Mouse (Mus musculus): ENCODE results near the gene Lamb3. TPM values are rescaled to one million over a fixed set of nuclear protein-coding genes. Genes with fewer than 3 reads are reported as not detected.
"Not testable (repeated sequence)": the region's sequence is repeated elsewhere in the genome, so short reads cannot be mapped to it uniquely, and the experiment has no call there.

Gene Lamb3
- polyA plus RNA-seq, 1 experiment from 2014 or later: 0.66 TPM

DNA sequence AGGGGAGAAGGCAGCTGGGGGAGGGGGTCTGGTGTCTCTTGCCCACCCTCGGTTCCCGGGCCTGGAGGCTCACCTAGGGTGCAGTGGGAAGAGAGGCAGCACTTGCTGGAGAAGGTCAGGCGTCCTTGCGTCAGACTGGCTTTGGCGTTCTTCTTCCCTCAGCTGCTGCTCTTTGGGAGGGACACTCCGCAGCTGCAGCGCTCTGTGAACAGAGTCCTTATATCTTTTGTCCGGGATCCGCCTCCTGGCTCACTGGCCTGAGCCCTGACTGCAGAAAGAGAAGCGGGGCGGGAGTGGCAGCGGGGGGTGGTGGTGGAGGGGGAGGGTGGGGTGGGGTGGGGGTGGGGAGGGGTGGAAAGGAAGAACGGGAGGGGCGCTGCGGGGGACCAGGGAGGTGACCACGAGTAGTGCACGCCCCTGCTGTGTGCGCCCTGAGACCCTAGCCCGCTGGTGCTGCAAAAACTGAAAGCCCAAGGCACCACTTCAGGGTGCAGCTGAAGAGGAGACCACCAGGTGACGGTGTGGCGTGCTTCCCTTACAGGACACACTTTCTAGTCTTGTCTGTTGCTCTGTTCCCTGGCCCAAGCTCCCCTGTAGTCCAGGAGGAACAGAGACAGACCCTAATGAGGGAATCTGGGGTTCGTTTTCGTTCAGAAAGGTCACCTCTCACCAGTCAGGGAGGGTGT lies 65.6 kb downstream of the Lamb3 start, which contains the start of gene G0s2:
TSS of gene G0s2 (minus strand) at position 302 of the 686 bp plus-strand sequence.
- Histone ChIP-seq H3K4me1 (peaks cover 39% of the 10 kb centered on the region), H3K36me3 (replicated peaks) (no peaks in the 10 kb centered on the region), H3K27me3 (replicated peaks; ENCODE audit: low read depth, poor library complexity, severe bottlenecking) (peaks cover 7% of the 10 kb centered on the region; the same call in 1 of the 2 replicates), H3K9me3 (no peaks in the 10 kb centered on the region), H3K27ac (replicated peaks) (peak within 1 kb of the TSS; percentile 86), H3K4me3 (peak within 1 kb of the TSS; percentile 59)
- under 1% methylated on average over 23 of the region's 23 CpGs for WGBS
- DNase-seq (ENCODE audit: low spot score): peak; percentile 74

DNA sequence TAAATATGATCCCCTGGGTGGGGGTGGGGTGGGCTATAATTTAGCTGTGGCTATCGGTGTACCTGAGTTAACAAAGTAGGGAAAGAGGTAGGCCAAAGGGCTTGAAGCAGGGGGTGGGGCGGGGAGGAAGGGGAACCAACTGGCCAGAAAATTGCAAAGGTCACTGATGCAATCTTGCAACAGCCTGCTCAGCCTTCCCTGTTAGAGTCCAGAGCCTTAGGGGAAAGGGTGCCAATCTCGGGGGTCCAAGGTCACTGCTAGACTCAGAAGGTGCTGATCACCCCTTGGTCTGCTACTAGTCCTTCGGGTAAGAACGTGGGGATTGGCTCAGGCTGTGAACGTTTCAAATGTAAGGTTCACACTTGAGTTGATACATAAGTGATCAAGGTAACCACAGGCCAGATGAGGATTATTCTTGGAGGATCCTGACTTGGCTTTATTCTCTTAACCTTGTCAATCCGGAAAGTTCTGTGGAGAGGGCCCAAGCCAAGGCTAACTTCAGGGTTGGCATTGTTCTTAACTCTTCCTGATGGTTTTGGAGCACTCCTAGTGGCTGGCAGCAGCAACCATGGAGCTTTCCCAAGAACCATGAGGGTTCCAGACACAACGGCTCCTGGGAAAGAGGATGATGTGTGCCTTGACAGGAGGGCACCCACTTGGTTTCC lies 67.0 kb downstream of the Lamb3 start:
- Histone ChIP-seq H3K4me1 (peaks cover 48% of the 10 kb centered on the region), H3K27me3 (replicated peaks; ENCODE audit: low read depth, poor library complexity, severe bottlenecking) (peaks cover 7% of the 10 kb centered on the region; the same call in 1 of the 2 replicates), H3K27ac (replicated peaks) (no peak overlapping the region), H3K4me3 (no peak overlapping the region), H3K36me3 (replicated peaks) (no peaks in the 10 kb centered on the region), H3K9me3 (no peaks in the 10 kb centered on the region)
- 74% methylated on average over 8 of the region's 8 CpGs for WGBS
- no peak for DNase-seq (ENCODE audit: low spot score)

GRCm38 (mm10) chr1:193278414-193279045 lies 71.0 kb downstream of the Lamb3 start:
- H3K9me3 ChIP-seq: no peaks in the 10 kb centered on the region
- H3K36me3 ChIP-seq (replicated peaks): no peaks in the 10 kb centered on the region
- peaks cover 7% of the 10 kb centered on the region; the same call in 1 of the 2 replicates for H3K27me3 ChIP-seq (replicated peaks; ENCODE audit: low read depth, poor library complexity, severe bottlenecking)
- H3K27ac ChIP-seq (replicated peaks): no peak overlapping the region
- H3K4me3 ChIP-seq: no peak overlapping the region
- peaks cover 20% of the 10 kb centered on the region for H3K4me1 ChIP-seq
- 44% methylated on average over 6 of the region's 6 CpGs for WGBS
- DNase-seq (ENCODE audit: low spot score): no peak

- Histone ChIP-seq H3K27ac (replicated peaks) (no peak overlapping the region), H3K9me3 (no peaks in the 10 kb centered on the region), H3K27me3 (replicated peaks; ENCODE audit: low read depth, poor library complexity, severe bottlenecking) (peaks cover 4% of the 10 kb centered on the region; the same call in 1 of the 2 replicates), H3K4me3 (no peak overlapping the region), H3K36me3 (replicated peaks) (no peaks in the 10 kb centered on the region), H3K4me1 (peaks cover 13% of the 10 kb centered on the region)
- WGBS: 86% methylated on average over 4 of the region's 4 CpGs
- no peak for DNase-seq (ENCODE audit: low spot score)
These were observed 72.0 kb downstream of the Lamb3 start for GRCm38 (mm10) chr1:193279492-193279891.

- Histone ChIP-seq H3K9me3 (no peaks in the 10 kb centered on the region), H3K4me1 (peaks cover 9% of the 10 kb centered on the region), H3K27ac (replicated peaks) (no peak overlapping the region), H3K27me3 (replicated peaks; ENCODE audit: low read depth, poor library complexity, severe bottlenecking) (no peaks in the 10 kb centered on the region; the same call in 1 of the 2 replicates), H3K4me3 (no peak overlapping the region), H3K36me3 (replicated peaks) (no peaks in the 10 kb centered on the region)
- WGBS: 88% methylated on average over 2 of the region's 2 CpGs
- no peak for DNase-seq (ENCODE audit: low spot score)
These were observed 73.8 kb downstream of the Lamb3 start for GRCm38 (mm10) chr1:193281344-193281743.

GRCm38 (mm10) chr1:193284228-193284779 lies 76.8 kb downstream of the Lamb3 start:
- Histone ChIP-seq H3K9me3 (no peaks in the 10 kb centered on the region), H3K27me3 (replicated peaks; ENCODE audit: low read depth, poor library complexity, severe bottlenecking) (no peaks in the 10 kb centered on the region), H3K36me3 (replicated peaks) (no peaks in the 10 kb centered on the region), H3K4me3 (no peak overlapping the region), H3K27ac (replicated peaks) (no peak overlapping the region), H3K4me1 (no peaks in the 10 kb centered on the region)
- WGBS: 85% methylated on average over 7 of the region's 7 CpGs
- no peak for DNase-seq (ENCODE audit: low spot score)

DNA sequence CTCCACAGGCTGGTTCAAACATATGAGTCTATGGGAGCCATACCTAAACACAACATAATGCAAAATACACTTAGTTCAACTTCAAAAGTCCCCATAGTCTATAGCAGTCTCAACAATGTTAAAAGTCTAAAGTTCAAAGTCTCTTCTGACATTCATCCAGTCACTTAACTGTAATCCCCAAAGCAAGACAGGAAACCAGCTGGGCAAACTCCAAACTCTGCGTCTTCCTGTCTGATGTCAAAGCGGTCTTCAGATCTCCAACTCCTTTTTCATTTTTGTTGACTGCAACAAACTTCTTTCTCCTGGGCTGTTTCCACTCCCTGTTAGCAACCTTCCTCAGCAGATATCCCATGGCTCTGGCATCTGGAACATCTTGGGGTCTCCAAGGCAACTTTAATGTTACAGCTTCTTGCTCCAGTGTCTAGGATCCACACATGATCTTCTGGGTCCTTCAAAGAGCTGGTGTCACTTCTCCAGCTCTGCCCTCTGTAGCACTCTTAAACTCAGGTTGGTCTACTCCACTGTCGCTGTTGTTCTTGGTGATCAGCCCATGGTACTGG lies 78.3 kb downstream of the Lamb3 start:
- not testable (repeated sequence) for H3K36me3 ChIP-seq (replicated peaks); DNase-seq (ENCODE audit: low spot score); H3K27ac ChIP-seq (replicated peaks); H3K27me3 ChIP-seq (replicated peaks; ENCODE audit: low read depth, poor library complexity, severe bottlenecking); H3K4me1 ChIP-seq; H3K9me3 ChIP-seq; H3K4me3 ChIP-seq
- 89% methylated on average over 3 of the region's 3 CpGs for WGBS

- Histone ChIP-seq H3K4me1 (no peaks in the 10 kb centered on the region), H3K27ac (replicated peaks) (no peak overlapping the region), H3K9me3 (no peaks in the 10 kb centered on the region), H3K4me3 (no peak overlapping the region), H3K27me3 (replicated peaks; ENCODE audit: low read depth, poor library complexity, severe bottlenecking) (no peaks in the 10 kb centered on the region), H3K36me3 (replicated peaks) (no peaks in the 10 kb centered on the region)
- DNase-seq (ENCODE audit: low spot score): no peak
- WGBS: 84% methylated on average over 2 of the region's 2 CpGs
These were observed 80.1 kb downstream of the Lamb3 start for GRCm38 (mm10) chr1:193287578-193287977.

DNA sequence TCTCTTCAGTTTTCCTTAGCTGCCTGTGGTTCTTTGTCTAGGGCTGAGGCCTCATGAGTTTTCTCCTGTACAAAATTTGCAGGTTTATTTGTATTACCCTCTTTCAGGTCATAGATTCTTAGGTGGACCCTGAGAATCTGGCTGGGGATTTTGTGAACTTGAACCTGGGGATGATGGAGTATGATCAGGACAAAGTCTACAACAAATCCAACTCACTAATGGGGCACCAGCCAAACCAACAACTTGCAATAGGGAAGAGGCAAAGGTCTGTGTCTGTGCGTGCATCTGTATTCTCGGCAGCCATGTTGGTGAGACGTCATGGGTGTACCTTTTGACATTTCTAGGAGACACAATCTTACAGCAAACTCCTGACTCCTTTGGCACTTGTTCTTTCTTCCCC lies 81.6 kb downstream of the Lamb3 start:
- no peak overlapping the region for H3K4me3 ChIP-seq
- no peaks in the 10 kb centered on the region for H3K36me3 ChIP-seq (replicated peaks)
- no peak for DNase-seq (ENCODE audit: low spot score)
- H3K9me3 ChIP-seq: no peaks in the 10 kb centered on the region
- no peak overlapping the region for H3K27ac ChIP-seq (replicated peaks)
- no peaks in the 10 kb centered on the region for H3K27me3 ChIP-seq (replicated peaks; ENCODE audit: low read depth, poor library complexity, severe bottlenecking)
- WGBS: 93% methylated on average over 3 of the region's 3 CpGs
- no peaks in the 10 kb centered on the region for H3K4me1 ChIP-seq

DNA sequence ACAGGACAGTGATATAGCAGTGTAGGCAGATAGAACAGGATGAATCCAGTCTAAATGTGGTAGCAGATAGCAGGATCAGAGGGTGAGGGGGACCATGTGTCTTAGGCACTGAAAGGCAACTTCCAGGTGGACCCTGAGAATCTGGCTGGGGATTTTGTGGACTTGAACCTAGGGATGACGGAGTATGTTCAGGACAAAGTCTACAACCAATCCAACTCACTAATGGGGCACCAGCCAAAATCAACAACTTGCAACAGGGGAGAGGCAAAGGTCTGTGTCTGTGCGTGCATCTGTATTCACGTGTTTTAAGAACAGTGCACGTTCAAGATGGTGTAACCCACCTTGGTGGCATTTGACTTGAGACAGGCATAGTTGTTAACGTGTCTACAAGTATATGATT lies 82.4 kb downstream of the Lamb3 start:
- Histone ChIP-seq H3K9me3 (no peaks in the 10 kb centered on the region), H3K27ac (replicated peaks) (no peak overlapping the region), H3K4me3 (no peak overlapping the region), H3K27me3 (replicated peaks; ENCODE audit: low read depth, poor library complexity, severe bottlenecking) (no peaks in the 10 kb centered on the region), H3K4me1 (no peaks in the 10 kb centered on the region), H3K36me3 (replicated peaks) (no peaks in the 10 kb centered on the region)
- DNase-seq (ENCODE audit: low spot score): no peak
- WGBS: 90% methylated on average over 5 of the region's 5 CpGs

DNA sequence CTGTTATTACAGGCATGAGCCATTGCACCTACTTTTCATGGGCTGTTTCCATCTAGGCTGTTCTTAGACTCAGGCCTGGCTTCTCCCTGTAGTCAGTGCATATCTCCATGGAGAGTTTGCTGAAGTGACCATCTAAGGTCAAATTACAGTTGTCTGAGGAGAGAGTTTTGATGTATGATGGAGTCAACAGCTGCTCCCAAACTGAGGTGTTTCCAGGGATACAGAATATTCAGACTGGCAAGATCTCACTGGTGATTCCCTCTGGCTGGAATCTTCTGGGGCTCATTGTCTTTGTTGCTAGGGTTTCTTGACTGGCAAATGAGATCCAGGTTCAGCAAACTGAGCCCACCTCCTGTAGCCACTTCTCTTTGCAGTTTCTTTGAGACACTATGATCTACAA lies 83.2 kb downstream of the Lamb3 start:
- Histone ChIP-seq H3K4me1 (no peaks in the 10 kb centered on the region), H3K27me3 (replicated peaks; ENCODE audit: low read depth, poor library complexity, severe bottlenecking) (no peaks in the 10 kb centered on the region), H3K4me3 (no peak overlapping the region), H3K9me3 (no peaks in the 10 kb centered on the region), H3K36me3 (replicated peaks) (no peaks in the 10 kb centered on the region), H3K27ac (replicated peaks) (no peak overlapping the region)
- no peak for DNase-seq (ENCODE audit: low spot score)

- no peaks in the 10 kb centered on the region for H3K9me3 ChIP-seq
- no peaks in the 10 kb centered on the region for H3K4me1 ChIP-seq
- H3K27ac ChIP-seq (replicated peaks): no peak overlapping the region
- 72% methylated on average over 2 of the region's 2 CpGs for WGBS
- no peak for DNase-seq (ENCODE audit: low spot score)
- no peak overlapping the region for H3K4me3 ChIP-seq
- H3K27me3 ChIP-seq (replicated peaks; ENCODE audit: low read depth, poor library complexity, severe bottlenecking): no peaks in the 10 kb centered on the region
- H3K36me3 ChIP-seq (replicated peaks): no peaks in the 10 kb centered on the region
These were observed 85.5 kb downstream of the Lamb3 start for GRCm38 (mm10) chr1:193293039-193293438.

Data from embryonic facial prominence, embryonic 10.5 days (tissue).